Comparison of ENCODE assay signal across 9 mouse cellular contexts in the genomic region with DNA sequence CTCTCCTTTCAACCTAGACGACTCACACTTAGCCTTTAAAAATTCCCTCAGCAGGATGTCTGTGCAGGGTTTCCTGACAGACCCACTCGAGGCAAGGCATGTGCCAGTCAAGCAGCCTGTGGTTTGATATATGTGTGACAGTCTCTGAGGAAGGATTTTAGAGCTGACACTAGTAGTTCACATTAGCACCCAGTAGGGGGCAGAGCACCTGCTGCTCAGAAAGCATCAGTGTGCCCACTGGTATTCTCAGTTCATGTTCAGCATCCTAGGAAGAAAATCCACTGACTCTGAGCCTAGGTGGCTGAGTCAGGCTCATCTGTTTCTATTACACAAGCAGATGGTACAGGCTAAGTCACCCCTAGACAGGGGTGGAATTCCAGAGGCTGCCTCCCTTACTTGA. TPM values are rescaled to one million over a fixed set of nuclear protein-coding genes. Genes with fewer than 3 reads are reported as not detected.
DNase-seq lines count a peak whose midpoint lies in the region; ATAC-seq and TF ChIP-seq lines count a peak whose summit lies in the region.
"Had no signal": no experiment of that assay in that cellular context is flagged by ENCODE, and none has a peak within 500 bp of the region (broad histone marks: within the 10 kb centered on the region; RNA-seq: fewer than 3 reads in every experiment).

No protein-coding gene starts in this region.

- H3K9me3 ChIP-seq in lung, postnatal 0 days (ENCODE audit: low read length) = no peaks in the 10 kb centered on the region
- H3K9me3 ChIP-seq in neural tube, embryonic 11.5 days (ENCODE audit: control insufficient read depth, low read length) = no peaks in the 10 kb centered on the region
- H3K9me3 ChIP-seq: hindbrain, embryonic 15.5 days had no signal

- whole genome bisulfite sequencing in lung, postnatal 0 days = 5% methylated on average over 2 of the region's 2 CpGs
- WGBS in bone marrow, adult 2 months = 5% methylated on average over 2 of the region's 2 CpGs
- 17% methylated on average over 2 of the region's 2 CpGs for WGBS in neural tube, embryonic 11.5 days

- no peak for ATAC-seq in lung, postnatal 0 days
- ATAC-seq in neural tube, embryonic 11.5 days (ENCODE audit: insufficient read depth, low FRiP score, low TSS enrichment) = no peak

- TF ChIP-seq EP300 in lung, postnatal 0 days (IDR thresholded peaks at IDR 0.05) = no peak

- H3K4me3 ChIP-seq in lung, postnatal 0 days (ENCODE audit: low read depth, low read length) = no peak overlapping the region
- H3K4me3 ChIP-seq in bone marrow, adult 2 months (replicated peaks; ENCODE audit: control insufficient read depth, low read depth, low read length) = no peak overlapping the region
- H3K4me3 ChIP-seq in neural tube, embryonic 11.5 days (ENCODE audit: low read depth, low read length) = no peak overlapping the region
- H3K4me3 ChIP-seq: hindbrain, embryonic 15.5 days had no signal

- peak; percentile 52 for TF ChIP-seq CTCF in lung, postnatal 0 days (IDR thresholded peaks at IDR 0.05)
- peak; percentile 70 for TF ChIP-seq CTCF in bone marrow, adult 2 months (IDR thresholded peaks at IDR 0.05; ENCODE audit: control insufficient read depth, insufficient read depth, low read length)

- H3K36me3 ChIP-seq in lung, postnatal 0 days (ENCODE audit: insufficient read depth, low read length) = no peaks in the 10 kb centered on the region
- no peaks in the 10 kb centered on the region for H3K36me3 ChIP-seq in neural tube, embryonic 11.5 days (ENCODE audit: control insufficient read depth, insufficient read depth, low read length)
- H3K36me3 ChIP-seq: hindbrain, embryonic 15.5 days had no signal

- TF ChIP-seq POLR2A in bone marrow, adult 2 months (IDR thresholded peaks at IDR 0.05; ENCODE audit: borderline replicate concordance, control insufficient read depth, low read depth, low read length) = no peak

- peak; percentile 16 for DNase-seq in gastrocnemius, postnatal 10 days
- DNase-seq in gastrocnemius, adult 18-20 months (ENCODE audit: low spot score) = no peak
- DNase-seq in lung, postnatal 0 days (ENCODE audit: low spot score) = peak; percentile 16
- no peak for DNase-seq in lung, postnatal 14 days
- peak; percentile 28 for DNase-seq in neural tube, embryonic 11.5 days (ENCODE audit: low spot score)
- no peak for DNase-seq in ovary, adult 18-20 months (ENCODE audit: low spot score)
- DNase-seq in adipocyte (ENCODE audit: low spot score) = no peak

- H3K27me3 ChIP-seq in lung, postnatal 0 days (replicated peaks; ENCODE audit: insufficient read depth, low read length) = no peaks in the 10 kb centered on the region
- H3K27me3 ChIP-seq in neural tube, embryonic 11.5 days (ENCODE audit: control insufficient read depth, insufficient read depth, low read length) = no peaks in the 10 kb centered on the region
- H3K27me3 ChIP-seq: hindbrain, embryonic 15.5 days had no signal

- no peaks in the 10 kb centered on the region for H3K4me1 ChIP-seq in lung, postnatal 0 days (ENCODE audit: insufficient read depth, low read depth, low read length)
- H3K4me1 ChIP-seq in bone marrow, adult 2 months (ENCODE audit: control insufficient read depth, insufficient read depth, low read length) = no peaks in the 10 kb centered on the region
- no peaks in the 10 kb centered on the region for H3K4me1 ChIP-seq in neural tube, embryonic 11.5 days (ENCODE audit: control insufficient read depth, insufficient read depth, low read length)
- H3K4me1 ChIP-seq: hindbrain, embryonic 15.5 days had no signal

- H3K9ac ChIP-seq in lung, postnatal 0 days (replicated peaks; ENCODE audit: low read depth) = no peak overlapping the region
- no peak overlapping the region for H3K9ac ChIP-seq in neural tube, embryonic 11.5 days (ENCODE audit: low read length)
- H3K9ac ChIP-seq: hindbrain, embryonic 15.5 days had no signal

- H3K4me2 ChIP-seq in lung, postnatal 0 days (replicated peaks; ENCODE audit: low read depth, low read length) = no peak overlapping the region
- H3K4me2 ChIP-seq in neural tube, embryonic 11.5 days (ENCODE audit: low read depth) = no peak overlapping the region
- H3K4me2 ChIP-seq: hindbrain, embryonic 15.5 days had no signal

- H3K27ac ChIP-seq in lung, postnatal 0 days (ENCODE audit: low read length) = no peak overlapping the region
- no peak overlapping the region for H3K27ac ChIP-seq in bone marrow, adult 2 months (ENCODE audit: control insufficient read depth, insufficient read depth, low read depth, low read length, poor library complexity)
- no peak overlapping the region for H3K27ac ChIP-seq in neural tube, embryonic 11.5 days (ENCODE audit: low read depth, low read length)
- H3K27ac ChIP-seq: hindbrain, embryonic 15.5 days had no signal

RNA-seq across cellular contexts. Expression of a gene that starts 39.0 kb away (rescaled TPM):
- total RNA-seq in gastrocnemius, postnatal 10 days (2021) = 1 to 10 TPM; 1.3 to 4.1 TPM
- total RNA-seq in gastrocnemius, adult 18-20 months (2021) = under 1 TPM; 0.43 to 0.87 TPM
- 0.90 and 0.98 TPM in 2 replicates for polyA plus RNA-seq in lung, postnatal 0 days (2015; fragmentation: Nextera tagmentation; extraction: Ambion mirVana)
- polyA plus RNA-seq in bone marrow, adult 2 months (2011; ENCODE audit: insufficient read depth, insufficient read length, low replicate concordance, missing spikeins) = 19.8 and 36.8 TPM in 2 replicates
- polyA plus RNA-seq in neural tube, embryonic 11.5 days (2014; fragmentation: Nextera tagmentation; extraction: Ambion mirVana) = 0.12 and 0.36 TPM in 2 replicates

Comparison
In these comparisons a context has a peak if more than half of its experiments do, and no peak if none do; other contexts are left out.
1. DNase-seq: peak in gastrocnemius, postnatal 10 days (single experiment), lung, postnatal 0 days (single experiment) and neural tube, embryonic 11.5 days (single experiment); none in gastrocnemius, adult 18-20 months (single experiment), lung, postnatal 14 days (single experiment), ovary, adult 18-20 months (single experiment) and adipocyte (single experiment).
2. RNA of a gene that starts 39.0 kb away (polyA plus RNA-seq): 19.8 to 36.8 TPM in bone marrow, adult 2 months; 0.90 to 0.98 TPM in lung, postnatal 0 days and 0.12 to 0.36 TPM in neural tube, embryonic 11.5 days; every median in the first group is over 10 times any median in the second.